Mouse (Mus musculus): ENCODE data around the gene Atl1.

Atl1 gene

GRCm38 (mm10) chr12:69881198-69881905, 11.1 kb upstream of the Atl1 start:
- intact Hi-C loops (cut with DNase I) = loop anchor here (5.0 kb wide), 1 partner anchor 34 kb away; no protein-coding TSS in a partner anchor

- intact Hi-C loops (cut with DNase I) = loop anchor here (5.0 kb wide), 1 partner anchor 37 kb away; no protein-coding TSS in a partner anchor
Observed at GRCm38 (mm10) chr12:69884053-69884452, 8.4 kb upstream of the Atl1 start.

DNA sequence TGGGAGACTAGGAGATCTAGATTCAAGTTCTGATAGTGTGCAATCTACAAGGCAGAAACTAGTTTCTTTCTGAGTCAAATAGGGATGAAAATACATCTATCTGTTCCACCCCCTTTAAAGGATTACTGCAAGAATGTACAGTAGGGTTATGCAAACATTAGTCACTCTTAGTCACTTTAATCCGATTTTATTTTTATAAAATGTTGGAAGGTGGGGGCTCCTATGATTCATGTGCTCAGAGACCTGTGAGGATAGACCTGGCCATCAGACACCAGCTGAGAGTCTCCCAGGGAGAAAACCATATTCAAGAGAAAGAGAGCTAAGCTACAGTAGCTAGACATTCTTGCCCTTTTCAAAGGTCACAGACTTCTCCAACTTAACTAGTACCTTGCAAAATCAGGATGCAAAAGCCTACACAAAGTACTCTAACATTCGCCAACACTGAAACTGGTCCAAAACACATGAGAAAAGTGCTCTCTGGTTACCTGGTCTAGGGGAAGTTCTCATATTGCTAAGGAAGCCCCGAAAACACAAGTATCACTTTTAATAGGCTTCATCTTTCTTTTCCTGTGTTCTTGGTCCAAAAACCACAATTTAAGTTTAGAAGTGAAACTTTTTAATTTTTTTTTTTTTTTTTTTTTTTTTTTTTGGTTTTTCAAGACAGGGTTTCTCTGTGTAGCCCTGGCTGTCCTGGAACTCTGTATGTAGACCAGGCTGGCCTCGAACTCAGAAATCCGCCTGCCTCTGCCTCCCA, 7.1 kb upstream of the Atl1 start:
- intact Hi-C loops (cut with DNase I) = no loop called here

- intact Hi-C loops (cut with DNase I) = no loop called here
Observed at GRCm38 (mm10) chr12:69887776-69888175, 4.6 kb upstream of the Atl1 start.

DNA sequence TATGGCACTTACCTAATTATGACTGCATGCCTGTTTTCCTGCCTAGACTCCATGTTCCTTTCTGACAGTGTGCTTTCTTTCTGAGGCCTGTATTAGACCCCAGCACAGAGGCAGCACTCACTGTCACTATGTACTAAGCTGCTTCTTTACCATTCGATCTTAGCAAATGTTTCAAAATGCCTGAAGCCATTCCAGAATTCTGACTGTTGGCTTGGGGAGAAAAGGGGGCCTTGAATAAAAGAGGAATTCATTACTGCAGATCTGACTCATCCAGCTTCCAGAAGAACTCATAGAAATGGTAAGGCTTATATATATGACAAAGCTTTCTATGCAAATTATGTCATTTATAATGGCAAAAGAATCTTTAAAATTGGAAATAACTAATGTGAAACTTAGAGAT, 4.1 kb upstream of the Atl1 start:
- intact Hi-C loops (cut with DNase I) = no loop called here

- intact Hi-C loops (cut with DNase I) = loop anchor here (2.0 to 5.0 kb wide), 2 partner anchors 58 to 155 kb away; no protein-coding TSS in a partner anchor
Observed at GRCm38 (mm10) chr12:69890051-69890450, 2.4 kb upstream of the Atl1 start.

GRCm38 (mm10) chr12:69890476-69890875, 1.9 kb upstream of the Atl1 start:
- intact Hi-C loops (cut with DNase I) = loop anchor here (2.0 to 5.0 kb wide), 2 partner anchors 58 to 156 kb away; no protein-coding TSS in a partner anchor

DNA sequence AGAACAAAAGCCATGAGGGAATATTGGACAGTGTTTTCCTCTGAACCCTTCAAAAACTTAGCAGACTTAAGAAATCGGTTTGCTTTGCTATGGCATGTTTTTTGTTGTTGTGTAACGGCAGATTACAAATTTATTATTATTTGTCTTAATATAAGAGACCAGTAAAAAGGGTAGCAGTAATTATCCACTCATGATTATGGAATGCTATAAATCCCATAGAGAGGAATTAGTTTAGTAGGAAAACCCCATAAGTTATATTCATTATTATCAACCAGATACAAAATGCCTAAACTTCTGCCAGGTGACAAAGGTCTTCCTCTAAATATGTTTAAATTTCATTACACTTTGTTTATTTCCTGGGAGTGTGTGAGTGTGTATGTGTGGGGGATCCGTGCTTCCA, 693 bp upstream of the Atl1 start:
- intact Hi-C loops (cut with DNase I) = loop anchor here (2.0 to 5.0 kb wide), 3 partner anchors 59 to 157 kb away; no protein-coding TSS in a partner anchor

- intact Hi-C loops (cut with DNase I) = loop anchor here (2.0 to 5.0 kb wide), 2 partner anchors 62 to 135 kb away; no protein-coding TSS in a partner anchor
Observed at GRCm38 (mm10) chr12:69893927-69894326, 1.5 kb downstream of the Atl1 start.

GRCm38 (mm10) chr12:69895046-69895445, 2.6 kb downstream of the Atl1 start:
- intact Hi-C loops (cut with DNase I) = no loop called here

DNA sequence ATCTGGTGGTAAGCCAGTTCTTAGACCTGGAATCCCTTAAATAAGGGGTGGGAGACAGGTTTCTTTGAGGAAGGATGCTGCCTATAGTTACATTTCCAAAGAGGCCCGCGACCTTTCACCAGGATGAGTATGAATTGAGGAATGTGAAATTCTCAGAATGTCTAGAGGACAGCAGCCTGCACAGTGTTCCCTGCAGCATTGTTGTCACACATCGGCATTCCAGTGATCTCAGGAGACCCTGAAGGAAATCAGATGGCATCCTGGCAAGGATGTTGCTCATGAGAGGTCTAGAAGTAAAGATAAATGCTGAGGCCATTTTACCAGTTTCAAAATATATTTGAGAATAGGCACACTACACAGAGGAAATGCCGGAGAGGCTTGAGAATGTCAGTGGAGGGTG, 5.7 kb downstream of the Atl1 start:
- intact Hi-C loops (cut with DNase I) = no loop called here

DNA sequence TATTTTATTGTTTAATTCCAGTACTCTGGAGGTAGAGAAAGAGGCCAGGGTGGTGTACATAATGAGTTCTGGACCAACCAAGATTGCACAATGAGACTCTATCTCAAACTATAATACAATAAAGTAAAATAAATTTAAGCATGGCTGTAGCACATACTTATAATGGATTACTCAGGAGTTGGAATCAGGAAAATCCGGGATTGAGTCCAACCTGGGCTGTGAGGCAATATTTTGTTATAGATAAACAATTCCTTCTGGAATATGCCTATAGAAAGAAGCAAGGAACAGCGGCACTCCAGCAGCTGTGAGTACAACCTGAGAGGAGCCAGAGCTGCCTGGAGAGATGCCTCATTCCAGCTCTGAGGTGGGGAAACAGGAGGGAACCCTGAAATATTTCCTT, 12.6 kb downstream of the Atl1 start:
- intact Hi-C loops (cut with DNase I) = no loop called here

DNA sequence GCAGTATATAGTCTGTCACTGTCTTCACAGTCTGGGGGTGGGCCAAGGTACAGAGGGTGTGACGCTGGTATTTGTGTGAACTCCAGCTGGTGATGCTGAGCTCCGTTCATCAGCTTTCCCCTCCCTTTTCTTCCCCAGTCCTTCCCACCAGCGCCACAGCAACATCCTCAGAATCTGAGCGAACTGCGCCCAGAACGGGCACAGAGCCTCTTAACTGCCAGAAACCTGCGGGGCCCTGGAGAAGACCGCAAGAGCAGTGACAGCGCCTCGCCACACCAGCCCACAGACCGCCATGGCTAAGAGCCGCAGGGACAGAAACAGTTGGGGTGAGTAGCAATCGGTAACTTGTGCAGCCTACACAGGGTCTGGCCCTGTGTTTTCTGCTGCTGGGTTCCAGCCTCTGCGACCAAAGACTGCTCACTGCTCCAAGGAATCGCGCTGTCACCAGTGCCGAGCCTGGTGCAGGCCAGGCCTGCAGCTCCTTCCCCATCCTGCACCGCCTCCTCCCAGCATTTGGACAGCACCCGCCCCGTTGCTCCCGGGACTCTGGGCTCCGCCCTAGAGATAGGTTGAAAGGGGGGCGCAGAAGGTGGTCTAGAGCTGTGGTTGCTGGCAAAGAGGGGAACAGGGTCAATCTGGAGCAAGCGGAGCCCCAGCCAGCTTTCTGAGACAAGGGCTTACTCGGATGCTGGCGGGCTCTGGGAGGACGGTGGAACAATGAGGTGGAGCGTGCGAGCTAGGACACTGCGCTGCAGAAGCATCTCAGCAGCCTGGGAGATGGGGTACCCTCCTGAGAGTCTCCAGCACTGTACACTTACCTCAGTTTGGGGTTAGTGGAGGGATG, 15.5 kb downstream of the Atl1 start:
- intact Hi-C loops (cut with DNase I) = no loop called here

GRCm38 (mm10) chr12:69908511-69908900, 16.1 kb downstream of the Atl1 start:
- intact Hi-C loops (cut with DNase I) = no loop called here

DNA sequence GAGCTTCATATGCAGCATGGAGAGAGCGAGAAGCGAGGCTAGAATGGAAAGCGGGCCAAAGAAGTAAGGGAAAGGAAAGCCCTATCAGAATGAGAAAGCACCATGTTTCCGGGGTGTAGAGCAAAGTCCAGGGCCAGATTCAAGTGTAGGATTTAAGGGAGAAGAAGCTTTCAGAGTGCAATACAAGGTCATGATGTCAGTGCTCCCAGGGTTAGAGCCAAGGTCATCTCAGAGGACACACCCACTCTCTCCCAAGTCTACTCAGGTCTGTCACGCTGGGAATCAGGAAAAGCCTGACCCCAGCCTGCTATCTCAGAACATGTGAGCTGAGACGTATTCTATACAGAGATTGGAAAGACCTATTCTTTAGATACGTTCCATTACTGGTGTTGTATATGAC, 19.5 kb downstream of the Atl1 start:
- intact Hi-C loops (cut with DNase I) = no loop called here

DNA sequence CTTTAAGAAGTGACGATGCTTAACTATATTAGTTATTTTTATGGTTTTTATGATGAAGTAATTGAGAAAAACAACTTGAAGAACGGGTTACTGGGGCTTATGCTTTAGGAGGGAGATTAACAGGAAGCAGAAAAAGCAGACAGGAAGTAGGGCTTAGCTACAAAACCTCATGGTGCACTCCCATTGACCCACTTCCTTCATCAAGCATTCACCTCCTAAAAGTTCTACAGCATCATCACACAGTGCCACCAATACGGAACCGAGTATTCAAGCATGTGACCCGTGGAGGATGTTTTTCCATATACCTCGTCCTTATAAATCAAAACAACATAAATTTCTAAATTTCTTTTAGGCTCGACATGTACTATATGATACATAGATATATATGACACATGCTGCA, 20.3 kb downstream of the Atl1 start:
- intact Hi-C loops (cut with DNase I) = no loop called here

- intact Hi-C loops (cut with DNase I) = no loop called here
Observed at GRCm38 (mm10) chr12:69917870-69918269, 25.5 kb downstream of the Atl1 start.

DNA sequence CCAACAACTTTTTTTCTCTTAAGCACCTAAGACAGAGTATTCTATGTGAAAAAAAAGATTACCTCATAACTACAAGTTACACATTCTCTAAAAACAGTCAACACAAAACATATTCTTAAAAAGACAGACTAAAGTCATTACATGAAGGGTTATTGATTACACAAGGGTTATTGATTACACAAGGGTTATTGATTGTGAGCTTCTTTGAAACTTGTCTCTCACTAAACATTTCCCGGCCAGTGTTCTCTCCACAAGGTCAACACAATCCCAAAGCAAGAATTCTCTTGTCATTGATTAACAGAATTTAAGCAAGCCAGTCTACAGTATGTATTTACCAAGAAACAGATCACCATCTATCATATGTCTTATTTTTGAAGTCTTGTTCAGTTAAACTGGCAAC, 29.7 kb downstream of the Atl1 start:
- intact Hi-C loops (cut with DNase I) = no loop called here

GRCm38 (mm10) chr12:69923128-69923527, 30.7 kb downstream of the Atl1 start:
- intact Hi-C loops (cut with DNase I) = no loop called here

DNA sequence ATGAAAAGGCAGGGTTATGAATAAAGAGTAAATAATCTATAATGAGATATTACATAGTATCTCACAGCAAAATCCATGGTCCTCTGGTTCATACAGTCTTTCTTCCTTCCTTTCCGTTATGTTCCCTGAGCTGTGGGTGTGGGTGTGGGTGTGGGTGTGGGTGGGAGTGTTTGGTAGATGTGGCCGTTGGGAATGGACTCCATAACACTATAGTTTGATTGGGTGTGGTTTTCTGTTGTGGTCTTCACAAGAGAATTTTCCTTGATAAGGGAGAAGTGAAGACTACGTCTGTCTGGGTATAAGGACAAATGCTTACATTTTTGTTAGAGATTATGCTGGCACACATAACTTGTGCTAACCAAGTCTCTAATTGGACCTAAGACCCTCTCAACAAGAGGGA, 31.2 kb downstream of the Atl1 start:
- intact Hi-C loops (cut with DNase I) = no loop called here

- intact Hi-C loops (cut with DNase I) = no loop called here
Observed at GRCm38 (mm10) chr12:69924012-69924411, 31.6 kb downstream of the Atl1 start.

GRCm38 (mm10) chr12:69926716-69927115, 34.3 kb downstream of the Atl1 start:
- intact Hi-C loops (cut with DNase I) = no loop called here
